Mouse (Mus musculus): ENCODE results near the gene Tnnt3. TPM values are rescaled to one million over a fixed set of nuclear protein-coding genes. Genes with fewer than 3 reads are reported as not detected.

Tnnt3 gene
- total RNA-seq, 2 experiments from 2014 or later = 2.0 TPM; not detected in 1

DNA sequence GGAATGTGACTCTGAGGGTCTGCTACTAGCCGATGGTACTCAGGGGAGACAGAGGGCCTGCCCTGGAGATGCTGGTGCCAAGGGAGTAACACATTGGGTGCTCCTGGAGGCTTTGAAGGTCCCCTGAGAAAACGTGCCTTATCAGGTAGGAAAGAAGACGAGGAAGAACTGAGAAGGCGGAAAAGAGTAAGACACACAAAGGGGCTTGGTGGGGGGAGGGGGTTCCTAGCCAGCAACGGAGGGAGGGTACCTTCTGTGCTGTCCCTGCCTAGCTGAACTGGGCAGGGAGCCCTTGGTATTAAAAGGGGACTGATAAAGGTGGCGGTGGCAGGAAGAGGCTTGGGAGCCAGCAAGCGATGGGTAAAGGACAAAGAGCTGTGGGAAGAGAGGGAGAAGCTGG is 23.0 kb upstream of the Tnnt3 start:
- DNase-seq (ENCODE audit: low spot score) = no peak
- intact Hi-C loops (cut with DNase I) = loop anchor here (5.0 kb wide), 1 partner anchor 33 kb away; the partner anchor contains the start of gene Tnni2

DNA sequence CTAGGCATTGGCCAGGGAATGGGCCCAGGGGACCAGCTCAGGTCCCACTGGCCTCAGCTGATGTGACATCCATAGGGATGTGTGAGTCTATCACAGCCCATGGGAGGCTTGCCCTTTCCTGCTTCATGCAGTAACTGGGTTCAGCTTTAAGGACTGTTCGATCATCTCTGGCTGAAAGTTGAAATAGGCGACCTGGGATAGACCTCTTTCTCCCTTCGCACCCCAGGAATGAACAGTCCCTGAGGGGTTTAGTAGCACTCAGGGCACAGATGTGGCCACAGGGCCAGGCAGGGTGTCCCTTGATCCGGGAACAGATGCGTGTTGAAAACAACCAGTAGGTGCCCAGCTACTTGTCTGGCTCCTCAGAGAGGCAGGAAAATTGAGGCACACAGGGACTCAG is 22.4 kb upstream of the Tnnt3 start:
- intact Hi-C loops (cut with DNase I) = loop anchor here (5.0 kb wide), 1 partner anchor 34 kb away; the partner anchor contains the start of gene Tnni2
- no peak for DNase-seq (ENCODE audit: low spot score)

DNA sequence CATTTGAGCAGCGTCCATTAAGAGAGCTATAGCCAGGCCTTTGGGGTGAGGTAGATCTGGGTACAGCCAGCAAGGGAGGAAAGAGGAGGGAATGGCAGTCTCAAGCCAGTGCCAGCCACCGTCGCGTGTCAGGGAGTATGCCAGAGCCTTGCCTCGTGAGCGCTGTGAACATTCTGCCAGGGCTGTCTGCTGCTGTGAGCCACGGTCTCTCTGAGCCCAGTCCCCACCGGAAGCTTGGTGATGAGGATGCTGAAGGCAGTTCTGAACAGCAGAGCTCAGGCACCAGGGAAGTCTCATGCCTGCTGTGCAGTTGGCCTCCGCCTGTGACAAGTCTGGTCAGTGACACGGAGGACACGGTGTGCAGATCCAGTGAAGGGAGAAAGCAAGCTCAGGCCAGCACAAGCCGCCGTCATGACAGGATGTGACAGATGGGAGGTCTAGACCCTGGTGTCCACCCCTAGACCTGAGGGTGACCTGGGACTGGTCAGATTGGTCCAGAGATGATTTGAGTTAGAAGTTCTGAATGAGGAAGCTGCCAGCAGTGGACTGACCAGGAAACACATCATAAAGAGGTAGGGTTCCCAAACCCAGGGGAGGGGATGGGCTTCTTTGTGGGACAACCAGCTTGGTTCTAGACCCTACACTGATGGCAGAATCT is 21.7 kb upstream of the Tnnt3 start:
- intact Hi-C loops (cut with DNase I) = loop anchor here (5.0 kb wide), 1 partner anchor 35 kb away; the partner anchor contains the start of gene Tnni2
- no peak for DNase-seq (ENCODE audit: low spot score)

DNA sequence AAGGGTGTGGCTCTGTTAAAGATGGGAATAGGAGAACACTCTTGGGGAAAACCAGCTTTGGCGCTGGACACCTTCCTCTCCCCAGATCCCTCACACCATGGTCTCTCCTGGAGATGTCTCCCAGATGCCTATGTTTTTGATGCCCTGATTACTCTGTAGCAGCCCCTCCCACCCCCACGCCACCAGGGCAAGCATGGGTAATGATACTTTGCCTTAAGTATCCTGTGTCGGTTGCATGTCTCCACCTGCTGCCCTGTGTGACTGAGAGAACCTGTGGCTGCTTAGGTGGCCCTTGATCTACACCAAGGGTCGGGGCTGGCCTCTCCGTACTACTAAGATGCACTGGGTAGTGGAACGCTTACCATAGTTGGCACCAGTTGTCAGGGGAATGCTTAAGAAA is 20.6 kb upstream of the Tnnt3 start:
- intact Hi-C loops (cut with DNase I) = loop anchor here (5.0 kb wide), 1 partner anchor 36 kb away; the partner anchor contains the start of gene Tnni2
- DNase-seq (ENCODE audit: low spot score) = no peak

DNA sequence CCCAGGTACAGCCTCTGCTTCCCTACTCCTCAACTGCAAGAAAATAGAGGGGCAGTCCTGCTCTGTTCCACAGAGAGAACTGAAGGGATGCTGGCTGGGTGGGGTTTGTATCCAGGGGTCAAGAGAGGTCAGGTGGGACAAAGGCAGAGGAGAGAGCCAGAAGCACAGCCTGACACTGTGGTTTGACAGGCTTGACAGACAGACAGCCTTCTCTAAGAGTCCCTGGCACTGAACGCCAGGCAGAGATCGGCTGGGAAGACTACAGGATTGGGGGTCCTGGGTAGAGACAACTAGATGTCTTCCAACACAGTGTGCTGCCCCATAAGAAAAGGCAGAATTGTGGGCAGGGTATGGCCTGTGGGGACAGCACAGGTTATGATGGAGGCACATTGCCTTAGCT is 20.1 kb upstream of the Tnnt3 start:
- intact Hi-C loops (cut with DNase I) = loop anchor here (5.0 kb wide), 1 partner anchor 36 kb away; the partner anchor contains the start of gene Tnni2
- no peak for DNase-seq (ENCODE audit: low spot score)

DNA sequence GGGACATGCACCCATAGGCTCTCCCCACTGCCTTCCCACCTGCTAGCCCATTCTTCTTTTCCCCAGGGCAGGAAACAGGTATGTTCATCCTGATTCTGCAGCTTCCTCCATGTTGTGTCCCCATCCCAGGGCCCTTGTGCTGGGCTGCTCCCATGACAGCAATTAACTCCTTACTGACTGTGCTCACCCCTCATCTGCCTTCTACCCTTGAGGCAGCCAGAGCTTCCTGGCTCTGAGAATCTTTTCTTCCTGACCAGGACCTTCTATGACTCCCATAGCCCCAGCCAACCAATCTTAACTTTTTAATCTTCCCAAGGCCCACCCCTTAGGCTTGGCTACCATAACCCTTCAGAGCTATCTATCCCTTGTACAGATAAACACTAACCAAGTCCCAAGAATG is 19.3 kb upstream of the Tnnt3 start:
- intact Hi-C loops (cut with DNase I) = loop anchor here (5.0 kb wide), 1 partner anchor 37 kb away; the partner anchor contains the start of gene Tnni2
- DNase-seq (ENCODE audit: low spot score) = no peak

DNA sequence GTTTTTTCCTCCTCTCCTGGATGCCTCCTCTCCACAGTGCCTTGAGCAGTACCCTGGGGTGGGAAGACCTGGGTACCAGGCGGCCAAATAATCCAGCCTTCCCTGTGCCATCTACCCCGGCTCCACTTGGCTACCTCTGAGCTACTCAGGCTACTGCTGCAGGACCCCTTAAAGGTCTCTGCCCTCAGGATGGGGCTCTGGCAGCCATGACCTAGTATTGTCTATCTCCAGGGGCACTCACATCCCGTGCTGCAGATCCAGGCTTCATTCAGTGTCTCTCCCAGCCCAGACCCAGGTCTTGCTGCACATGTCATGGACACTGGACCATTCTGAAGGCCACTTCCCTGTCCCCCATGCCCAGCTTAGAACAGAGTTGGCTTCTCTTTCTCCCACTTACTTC is 18.8 kb upstream of the Tnnt3 start:
- intact Hi-C loops (cut with DNase I) = loop anchor here (5.0 kb wide), 3 partner anchors 38 to 143 kb away; partner anchors contain the start of gene Tnni2
- no peak for DNase-seq (ENCODE audit: low spot score)

DNA sequence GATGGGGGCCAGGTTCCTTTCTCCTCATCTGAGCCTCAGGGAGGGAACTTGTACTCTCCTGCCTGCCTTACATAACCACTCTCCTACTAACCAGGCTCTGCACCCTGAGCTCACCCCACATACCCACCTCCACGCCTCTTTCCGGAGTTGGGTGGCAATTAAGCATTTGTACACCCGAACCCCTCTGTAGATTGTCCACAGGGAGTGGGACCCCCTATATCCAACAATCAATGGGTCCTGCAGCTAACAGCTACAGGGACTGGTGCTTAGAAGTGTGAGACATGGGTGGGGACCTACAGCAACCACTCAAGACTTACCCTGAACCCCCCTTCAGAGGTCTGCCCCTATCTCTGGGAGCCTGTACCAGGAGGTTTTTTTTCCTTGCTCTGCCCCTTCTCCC is 18.0 kb upstream of the Tnnt3 start:
- no peak for DNase-seq (ENCODE audit: low spot score)
- intact Hi-C loops (cut with DNase I) = loop anchor here (5.0 kb wide), 2 partner anchors 57 to 143 kb away; no protein-coding TSS in a partner anchor

DNA sequence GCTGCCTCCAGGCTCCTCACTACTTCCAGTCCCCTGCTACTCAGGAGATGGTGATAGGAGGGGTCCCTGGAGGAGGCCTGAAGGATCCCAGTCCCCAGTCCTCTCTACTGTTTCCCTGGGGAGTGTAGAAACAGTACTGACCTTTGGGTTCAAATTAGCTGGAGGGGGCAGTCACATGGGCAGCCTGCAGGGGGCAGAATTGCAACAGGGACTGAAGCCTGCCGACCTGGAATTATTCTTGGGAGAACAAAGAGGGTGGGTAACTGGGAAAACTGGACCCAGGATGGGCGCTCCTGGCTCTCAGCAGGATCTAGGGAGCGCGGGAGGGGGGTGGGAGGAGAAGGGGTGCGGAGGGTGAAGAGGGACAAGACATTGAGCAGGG is 17.5 kb upstream of the Tnnt3 start:
- DNase-seq (ENCODE audit: low spot score) = peak; percentile 60
- intact Hi-C loops (cut with DNase I) = loop anchor here (5.0 kb wide), 2 partner anchors 56 to 144 kb away; no protein-coding TSS in a partner anchor

DNA sequence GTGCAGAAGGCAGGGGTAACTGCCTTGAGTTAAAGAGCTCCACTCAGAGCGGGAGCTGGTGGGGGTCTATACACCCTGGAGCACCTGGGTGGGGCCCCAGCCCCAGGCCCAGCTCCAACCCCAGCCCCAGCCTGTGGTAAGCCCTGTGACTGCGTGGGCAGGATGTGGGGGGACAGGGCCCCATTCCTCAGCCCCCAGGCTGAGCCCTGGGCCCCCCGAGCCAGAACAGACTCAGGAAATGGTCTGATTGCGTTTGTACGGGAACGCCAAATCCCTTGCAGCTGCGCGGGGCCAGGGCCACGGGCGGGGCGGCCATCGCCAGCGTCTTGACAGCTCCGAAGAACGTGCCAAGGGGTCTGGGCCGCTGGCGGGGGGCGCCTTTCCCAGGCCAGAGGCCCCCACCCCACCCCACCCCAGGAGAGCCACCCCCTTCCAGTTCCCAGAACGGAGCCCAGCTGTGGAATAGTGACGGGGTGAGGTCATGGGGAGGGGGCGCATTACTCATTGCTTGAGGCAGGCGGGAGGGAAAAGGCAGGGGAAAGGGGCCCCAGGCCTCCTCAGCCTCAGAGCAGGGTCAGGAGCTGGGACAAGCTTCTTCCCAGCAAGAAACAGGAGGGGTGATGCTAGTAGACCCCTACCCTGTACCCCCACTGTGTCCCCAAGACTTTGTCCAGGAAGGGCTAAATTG is 16.9 kb upstream of the Tnnt3 start:
- intact Hi-C loops (cut with DNase I) = loop anchor here (5.0 kb wide), 2 partner anchors 56 to 144 kb away; no protein-coding TSS in a partner anchor
- peak; percentile 79 for DNase-seq (ENCODE audit: low spot score)

DNA sequence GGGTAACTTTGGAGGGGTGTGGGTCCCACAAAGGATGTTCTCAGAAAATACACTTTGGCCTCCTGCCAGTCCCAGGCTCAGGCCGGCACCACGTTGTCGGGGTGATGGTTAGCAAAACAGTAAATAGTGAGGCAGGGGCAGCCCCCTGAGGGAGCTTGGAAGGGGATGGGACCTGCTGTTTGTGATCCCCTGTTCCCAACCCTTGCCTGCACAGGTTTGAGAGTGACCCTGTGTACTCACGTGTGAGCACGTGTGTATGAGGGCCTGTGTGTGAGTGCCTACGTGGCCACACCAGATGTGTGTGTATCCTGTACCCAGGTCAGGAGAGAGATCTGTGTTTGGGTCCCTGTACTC is 16.4 kb upstream of the Tnnt3 start:
- DNase-seq (ENCODE audit: low spot score) = no peak
- intact Hi-C loops (cut with DNase I) = loop anchor here (5.0 kb wide), 2 partner anchors 55 to 145 kb away; no protein-coding TSS in a partner anchor

DNA sequence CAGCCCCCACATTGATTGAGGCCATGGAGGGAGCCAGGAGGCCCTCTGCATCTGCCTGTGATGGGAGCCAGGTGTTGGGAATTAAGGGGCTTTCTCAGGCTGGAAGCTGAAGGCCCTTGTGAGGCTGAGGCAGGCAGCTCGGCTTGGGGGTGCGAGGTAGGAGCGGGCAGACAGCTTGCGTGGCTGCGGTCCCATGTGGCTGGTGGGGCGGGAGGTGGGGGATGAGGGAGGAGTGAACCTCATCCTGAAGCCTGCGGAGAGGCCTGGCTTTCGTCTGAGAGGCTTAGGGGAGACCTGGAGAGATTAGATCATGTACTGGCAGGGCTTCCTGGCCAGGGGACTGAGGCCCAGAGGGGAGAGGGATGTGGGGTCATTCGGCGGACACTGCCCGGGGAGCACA is 15.5 kb upstream of the Tnnt3 start:
- intact Hi-C loops (cut with DNase I) = loop anchor here (5.0 kb wide), 2 partner anchors 54 to 146 kb away; no protein-coding TSS in a partner anchor
- no peak for DNase-seq (ENCODE audit: low spot score)

DNA sequence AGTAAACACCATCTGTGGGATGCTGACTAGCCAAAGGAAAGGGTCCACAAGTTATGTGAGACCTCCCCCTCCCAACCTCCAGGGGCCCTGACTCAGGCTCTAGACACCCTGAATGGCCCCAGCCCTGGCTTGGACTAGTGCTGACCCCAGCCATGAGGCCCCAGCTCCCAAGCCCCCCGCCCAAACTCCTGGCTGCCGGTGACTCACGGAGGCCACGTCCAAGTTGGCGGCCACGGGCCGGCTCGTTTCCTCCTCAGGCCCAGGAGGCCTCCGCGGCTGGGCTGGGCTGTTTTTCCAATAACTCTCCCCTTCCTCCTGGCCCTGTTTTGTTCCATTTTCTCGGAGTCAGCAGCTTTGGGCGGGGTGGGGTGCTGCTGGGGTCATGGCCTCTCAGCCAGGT is 13.9 kb upstream of the Tnnt3 start:
- peak; percentile 76 for DNase-seq (ENCODE audit: low spot score)
- intact Hi-C loops (cut with DNase I) = loop anchor here (5.0 kb wide), 2 partner anchors 53 to 147 kb away; no protein-coding TSS in a partner anchor

DNA sequence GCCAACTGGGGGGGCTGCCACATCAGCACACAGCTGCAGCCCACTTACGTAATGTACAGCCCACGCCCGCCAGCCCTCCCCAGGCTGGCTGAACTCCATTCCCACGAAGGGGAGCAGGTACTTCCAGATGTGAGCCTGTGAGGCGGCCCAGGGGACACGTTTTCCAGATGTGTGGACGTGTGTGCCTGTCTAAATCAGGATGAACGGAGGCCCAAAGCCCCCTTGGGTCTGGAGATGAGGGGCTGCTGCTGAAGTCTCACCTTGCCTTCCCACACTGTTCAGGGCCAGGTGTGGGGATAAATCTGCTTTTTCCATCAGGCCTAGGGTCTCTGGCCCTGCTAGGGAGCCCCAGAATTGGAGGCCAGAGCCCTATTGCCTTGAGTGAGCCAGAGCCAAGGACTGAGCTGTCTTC is 11.9 kb upstream of the Tnnt3 start:
- intact Hi-C loops (cut with DNase I) = no loop called here
- DNase-seq (ENCODE audit: low spot score) = no peak

DNA sequence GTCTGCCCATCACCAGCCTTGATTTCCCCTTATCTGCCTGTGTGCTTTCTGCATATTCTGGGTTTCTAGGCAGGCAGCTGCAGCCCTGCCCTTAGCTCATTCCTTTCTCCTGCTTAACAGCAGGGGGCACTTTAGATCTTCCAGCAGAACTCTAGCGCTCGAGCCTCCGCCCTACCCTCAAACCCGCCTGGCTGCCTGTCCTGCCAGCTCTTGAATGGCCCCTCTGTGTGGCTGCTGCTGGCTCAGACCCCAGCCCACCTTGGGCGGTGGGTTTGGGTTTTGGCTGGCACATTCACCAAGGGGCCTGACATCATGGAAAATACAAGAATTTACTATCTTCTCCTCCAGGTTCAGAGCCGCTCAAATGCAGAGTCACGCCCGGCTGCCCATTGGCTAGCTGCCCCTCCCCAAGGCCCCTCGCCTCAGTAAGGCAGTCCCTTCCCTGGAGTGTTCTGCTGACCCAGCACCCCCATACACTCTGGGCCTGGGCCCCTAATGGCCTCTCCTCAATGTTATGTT is 11.2 kb upstream of the Tnnt3 start:
- no peak for DNase-seq (ENCODE audit: low spot score)
- intact Hi-C loops (cut with DNase I) = no loop called here

DNA sequence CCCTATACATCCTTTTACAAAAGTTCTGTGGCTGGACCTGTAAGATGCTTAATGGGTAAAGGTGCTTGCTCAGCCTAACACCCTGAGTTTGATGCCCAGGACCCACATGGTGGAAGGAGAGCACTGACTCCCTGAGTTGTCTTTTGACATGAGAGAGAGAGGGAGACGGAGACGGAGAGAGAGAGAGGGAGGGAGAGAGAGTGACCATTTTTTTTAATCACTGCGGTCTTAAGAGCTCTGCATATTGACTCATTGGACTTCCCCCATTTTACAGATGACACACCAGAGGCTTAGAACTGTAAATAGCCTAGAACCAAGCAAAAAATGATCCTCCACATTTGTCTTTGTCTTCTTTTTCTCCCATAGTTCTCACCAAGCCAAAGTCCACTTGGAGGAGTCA is 10.6 kb upstream of the Tnnt3 start:
- intact Hi-C loops (cut with DNase I) = no loop called here
- DNase-seq (ENCODE audit: low spot score) = no peak

DNA sequence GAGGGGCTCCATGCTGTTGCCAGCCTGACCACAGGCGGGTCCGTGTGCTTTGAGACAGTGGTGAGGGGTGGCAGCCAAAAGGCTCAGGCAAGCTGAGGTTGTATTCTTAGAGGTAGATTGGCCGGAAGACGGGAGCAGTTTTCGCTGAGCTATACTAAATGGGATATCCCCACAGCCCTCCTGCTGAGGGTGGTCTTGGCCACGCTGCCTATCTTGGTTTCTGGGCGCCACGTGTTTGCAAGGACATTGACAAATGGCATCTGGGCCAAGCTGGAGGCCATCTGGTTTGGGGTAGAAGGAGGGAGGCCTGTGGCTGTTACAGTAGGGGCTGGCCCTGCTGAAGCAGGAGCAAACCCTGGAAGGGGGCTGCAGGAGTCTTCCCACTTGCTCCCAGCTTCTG is 5.1 kb upstream of the Tnnt3 start:
- intact Hi-C loops (cut with DNase I) = no loop called here
- DNase-seq (ENCODE audit: low spot score) = no peak

DNA sequence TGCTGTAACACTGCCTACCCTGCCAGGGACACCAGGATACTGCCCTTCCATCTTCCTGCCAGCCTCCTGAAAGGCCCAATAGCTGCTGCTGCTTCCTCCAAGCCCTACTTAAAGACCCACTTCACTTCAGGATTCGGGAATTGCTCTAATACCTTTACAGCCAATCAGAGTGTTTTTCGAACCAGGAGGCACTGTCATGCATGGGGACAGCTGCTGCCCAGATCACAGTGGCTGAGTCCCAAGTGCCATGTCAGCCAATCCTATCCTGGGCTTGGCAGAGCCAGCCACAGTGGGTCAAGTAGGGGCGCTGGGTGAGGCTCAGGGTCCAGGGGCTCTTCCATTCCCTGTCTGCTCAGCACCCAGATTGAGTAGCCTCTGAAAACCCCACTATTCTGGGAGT is 2.5 kb upstream of the Tnnt3 start:
- DNase-seq (ENCODE audit: low spot score) = no peak
- intact Hi-C loops (cut with DNase I) = loop anchor here (5.0 kb wide), 1 partner anchor 179 kb away; no protein-coding TSS in a partner anchor

DNA sequence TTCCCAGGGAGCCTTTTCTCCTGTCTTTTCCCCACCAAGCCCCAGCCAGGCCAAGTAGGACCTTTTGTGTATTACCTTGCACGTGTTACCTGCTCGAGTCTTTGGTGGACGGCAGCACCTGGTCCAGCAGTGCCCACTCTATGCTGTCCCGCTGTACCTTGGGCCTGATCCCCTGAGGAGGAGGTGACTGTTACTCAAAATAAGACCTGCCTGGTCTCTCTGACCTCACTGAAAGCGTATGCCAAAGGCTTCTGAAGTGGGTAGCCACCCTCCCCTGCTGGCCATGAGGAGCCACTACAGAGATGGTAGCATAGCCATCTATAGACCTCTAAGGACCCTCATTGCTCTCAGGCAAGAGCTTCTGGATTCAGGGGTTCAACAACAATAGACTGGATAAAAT is 1.8 kb upstream of the Tnnt3 start:
- no peak for DNase-seq (ENCODE audit: low spot score)
- intact Hi-C loops (cut with DNase I) = loop anchor here (1.0 to 5.0 kb wide), 2 partner anchors 56 to 179 kb away; no protein-coding TSS in a partner anchor

DNA sequence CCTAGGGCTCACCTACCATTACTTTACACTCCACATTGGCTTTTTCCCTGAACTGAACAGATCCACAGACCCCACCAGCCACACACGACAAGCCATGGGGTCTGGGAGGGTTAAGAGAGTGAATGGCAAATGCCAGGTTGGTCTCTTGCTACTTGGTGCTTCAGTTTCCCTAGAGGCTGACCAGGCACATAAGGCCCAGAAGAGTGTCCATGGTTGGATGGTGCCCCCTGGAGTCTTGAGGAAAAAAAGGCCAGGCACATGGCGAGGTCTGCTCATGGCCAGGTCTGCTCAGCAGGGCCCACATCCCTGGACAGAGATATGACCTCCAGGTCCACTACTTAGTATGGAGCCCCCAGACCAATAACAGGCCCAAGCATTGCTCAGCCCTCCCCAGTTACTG is 861 bp upstream of the Tnnt3 start:
- peak; percentile 34 for DNase-seq (ENCODE audit: low spot score)
- intact Hi-C loops (cut with DNase I) = loop anchor here (1.0 to 5.0 kb wide), 3 partner anchors 57 to 180 kb away; no protein-coding TSS in a partner anchor

Data from heart, postnatal 25 days (tissue).